Mouse (Mus musculus) right cerebral cortex, postnatal 14 days (tissue): ENCODE results near the gene Atp7b.

Experiments
- DNase-seq: peaks from one replicate; pipeline ENCODE4 v3.0.0; 2022

Atp7b gene

GRCm38 (mm10) chr8:22059821-22060445 is at the start of gene Atp7b:
Gene Atp7b (minus strand): TSS chr8:22060305.
- no peak for DNase-seq

GRCm38 (mm10) chr8:22107020-22107419 is 46.9 kb upstream of the Atp7b start:
- DNase-seq: no peak

- peak; percentile 5 for DNase-seq
Observed at GRCm38 (mm10) chr8:22091568-22091967, 31.5 kb upstream of the Atp7b start.

DNA sequence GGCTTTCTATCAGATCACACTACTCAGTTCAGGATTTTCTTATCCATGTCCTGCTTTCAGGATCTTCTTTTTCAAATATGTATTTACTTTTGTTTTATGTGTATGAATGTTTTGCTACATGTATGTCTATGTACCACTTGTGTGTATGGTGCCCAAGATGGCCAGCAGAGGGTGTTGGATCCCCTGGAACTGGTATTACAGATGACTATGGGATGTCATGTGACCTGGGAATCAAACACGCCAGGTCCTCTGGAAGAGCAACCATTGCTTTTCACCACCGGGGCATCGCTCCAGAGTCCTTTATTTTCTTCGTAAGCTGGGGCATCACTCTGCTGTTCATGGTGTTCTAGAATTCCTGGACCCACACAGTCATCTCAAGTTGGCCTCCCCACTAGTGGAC is 29.1 kb upstream of the Atp7b start:
- no peak for DNase-seq

GRCm38 (mm10) chr8:22079313-22080007 is 19.4 kb upstream of the Atp7b start:
- DNase-seq: no peak

- no peak for DNase-seq
Observed at GRCm38 (mm10) chr8:22061126-22061525, 1.0 kb upstream of the Atp7b start.

GRCm38 (mm10) chr8:22060446-22060889 is 363 bp upstream of the Atp7b start, which contains the start of gene Alg11:
Gene Alg11 (plus strand): TSS chr8:22060721.
- DNase-seq: peak; percentile 98

DNA sequence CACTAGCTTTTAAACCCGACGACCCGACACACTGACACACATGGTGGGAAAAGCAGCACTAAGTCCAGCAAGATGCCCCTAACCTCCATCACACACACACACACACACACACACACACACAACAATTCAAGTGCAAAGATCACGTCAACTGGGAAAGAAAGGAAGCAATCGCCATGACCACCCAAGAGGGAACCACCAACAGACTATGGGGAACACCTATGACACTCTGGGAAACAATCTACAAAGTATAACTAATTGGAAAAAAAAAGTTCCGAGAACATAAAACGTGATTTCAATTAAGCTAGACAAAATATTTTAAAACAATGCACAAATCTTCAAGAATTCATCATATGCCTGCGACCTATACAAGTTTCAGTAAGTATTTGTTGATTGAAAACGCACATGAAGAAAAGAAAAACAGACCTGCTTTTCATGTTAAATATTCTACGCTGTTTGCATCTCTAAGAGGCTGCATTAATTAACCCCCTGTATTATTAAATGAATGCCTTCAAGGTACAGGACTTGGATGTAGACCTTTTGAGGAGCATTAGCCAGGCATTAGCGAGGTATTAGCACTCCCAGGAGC is 859 bp downstream of the Atp7b start:
- no peak for DNase-seq

DNA sequence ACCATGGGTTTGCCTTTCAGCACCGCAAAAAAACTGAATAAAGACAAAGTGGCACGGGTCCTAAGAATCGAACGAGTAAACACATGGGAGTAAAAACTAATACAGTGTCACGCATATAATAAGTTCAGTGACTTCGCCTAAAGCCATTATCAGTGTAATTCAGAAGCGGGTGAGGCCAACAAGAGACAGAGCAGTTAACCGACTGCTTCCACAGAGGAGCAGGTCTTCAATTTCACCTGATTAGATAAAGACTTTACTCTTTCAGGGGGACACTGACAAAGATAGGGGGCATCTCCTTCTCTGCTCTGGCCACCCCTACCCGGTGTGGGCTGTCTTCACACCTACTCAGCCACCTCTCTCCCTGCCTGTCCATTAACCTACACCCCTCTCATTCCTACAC is 1.7 kb downstream of the Atp7b start:
- DNase-seq: no peak

DNA sequence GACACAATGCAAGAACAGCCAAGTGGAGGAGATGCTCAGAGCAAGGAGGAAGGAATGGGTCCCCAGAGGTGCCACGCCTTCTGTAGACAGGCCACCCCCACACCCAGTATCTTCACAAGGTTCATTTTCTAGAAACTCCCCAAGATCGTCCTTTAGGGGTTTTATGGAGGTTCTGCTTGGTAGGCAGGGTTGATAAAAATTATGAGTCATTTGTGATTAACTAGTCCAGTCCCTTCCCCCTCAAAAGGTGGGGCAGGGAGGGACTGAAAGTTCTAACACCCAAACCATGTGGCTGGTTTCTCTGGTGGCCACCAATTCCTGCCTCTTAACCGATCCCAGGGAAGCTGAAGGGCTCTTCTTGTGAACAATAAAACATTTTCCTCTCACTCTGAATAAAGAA is 3.3 kb downstream of the Atp7b start:
- no peak for DNase-seq

DNA sequence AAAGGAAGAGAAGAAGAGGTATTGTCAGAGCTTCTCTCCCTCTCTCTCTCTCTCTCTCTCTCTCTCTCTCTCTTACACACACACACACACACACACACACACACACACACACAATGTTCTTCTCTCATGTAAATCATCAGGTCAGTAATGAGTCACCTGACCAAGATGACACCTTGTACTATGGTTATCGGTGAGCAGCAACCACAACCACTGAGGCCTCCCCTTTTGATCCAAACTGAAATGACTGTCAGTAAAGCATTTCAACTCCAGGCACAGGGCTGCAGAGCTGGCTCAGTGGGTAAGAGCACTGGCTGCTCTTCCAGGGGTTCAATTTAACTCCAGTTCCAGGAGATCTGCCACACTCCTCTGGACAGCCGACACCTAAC is 4.6 kb downstream of the Atp7b start:
- DNase-seq: no peak

DNA sequence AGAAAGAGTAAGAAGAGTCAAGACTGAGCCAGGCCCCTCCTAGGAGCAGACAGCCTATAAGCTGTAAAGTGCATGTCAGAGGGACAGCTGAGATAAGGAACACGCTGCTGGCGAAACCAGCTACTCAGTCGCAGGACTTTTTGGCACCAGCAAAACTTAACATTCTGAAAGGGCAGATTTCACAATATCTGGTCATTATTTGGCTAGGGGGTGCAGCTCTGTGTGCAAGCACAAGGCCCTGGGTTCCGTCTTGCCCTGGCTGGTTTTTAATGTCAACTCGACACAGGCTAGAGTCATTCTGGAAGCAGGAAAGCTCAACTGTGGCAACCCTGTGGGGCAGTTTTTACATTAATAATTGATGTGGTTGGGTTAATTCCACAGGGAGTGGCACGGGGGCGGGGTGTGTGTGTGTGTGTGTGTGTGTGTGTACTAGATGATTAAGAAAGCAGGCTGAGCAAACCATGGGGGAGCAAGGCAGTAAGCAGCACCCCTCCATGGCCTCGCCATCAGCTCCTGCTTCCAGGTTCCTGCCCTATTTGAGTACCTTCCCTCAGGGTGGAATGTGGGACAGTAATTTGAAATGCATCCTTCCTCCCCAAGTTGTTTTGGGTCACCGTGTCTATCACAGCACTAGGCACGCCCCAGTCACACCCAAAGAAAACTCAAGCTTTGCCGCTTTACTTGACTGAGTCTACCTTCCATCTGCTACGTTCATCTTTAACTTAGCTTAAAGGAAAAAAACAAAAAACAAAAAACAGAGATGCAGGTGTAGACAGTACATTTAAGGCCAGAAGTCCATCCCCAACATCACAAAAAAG is 5.2 kb downstream of the Atp7b start:
- DNase-seq: no peak

- peak; percentile 34 for DNase-seq
Observed at GRCm38 (mm10) chr8:22047699-22048464, 12.2 kb downstream of the Atp7b start.

- no peak for DNase-seq
Observed at GRCm38 (mm10) chr8:22043706-22044105, 16.4 kb downstream of the Atp7b start.

DNA sequence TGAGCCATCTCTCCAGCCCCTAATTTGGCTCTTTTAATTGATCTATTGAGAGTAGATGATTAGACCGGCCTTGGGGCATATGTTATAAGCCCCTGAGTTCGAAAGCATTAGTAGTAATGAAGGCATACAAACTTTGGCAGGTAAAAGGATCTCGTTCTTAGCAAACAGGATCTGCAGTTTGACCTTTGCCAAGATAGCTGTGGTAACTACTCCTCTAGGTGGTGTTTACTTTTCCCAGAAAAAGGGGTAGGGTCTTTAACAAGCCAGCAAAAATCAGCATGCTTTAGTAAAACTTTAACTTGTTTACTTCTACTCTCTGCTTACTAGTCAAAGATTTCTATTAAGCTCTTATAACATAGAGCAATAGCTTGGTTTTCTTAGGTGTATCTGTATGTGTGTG is 17.6 kb downstream of the Atp7b start:
- DNase-seq: no peak

- no peak for DNase-seq
Observed at GRCm38 (mm10) chr8:22040153-22040509, 20.0 kb downstream of the Atp7b start.

DNA sequence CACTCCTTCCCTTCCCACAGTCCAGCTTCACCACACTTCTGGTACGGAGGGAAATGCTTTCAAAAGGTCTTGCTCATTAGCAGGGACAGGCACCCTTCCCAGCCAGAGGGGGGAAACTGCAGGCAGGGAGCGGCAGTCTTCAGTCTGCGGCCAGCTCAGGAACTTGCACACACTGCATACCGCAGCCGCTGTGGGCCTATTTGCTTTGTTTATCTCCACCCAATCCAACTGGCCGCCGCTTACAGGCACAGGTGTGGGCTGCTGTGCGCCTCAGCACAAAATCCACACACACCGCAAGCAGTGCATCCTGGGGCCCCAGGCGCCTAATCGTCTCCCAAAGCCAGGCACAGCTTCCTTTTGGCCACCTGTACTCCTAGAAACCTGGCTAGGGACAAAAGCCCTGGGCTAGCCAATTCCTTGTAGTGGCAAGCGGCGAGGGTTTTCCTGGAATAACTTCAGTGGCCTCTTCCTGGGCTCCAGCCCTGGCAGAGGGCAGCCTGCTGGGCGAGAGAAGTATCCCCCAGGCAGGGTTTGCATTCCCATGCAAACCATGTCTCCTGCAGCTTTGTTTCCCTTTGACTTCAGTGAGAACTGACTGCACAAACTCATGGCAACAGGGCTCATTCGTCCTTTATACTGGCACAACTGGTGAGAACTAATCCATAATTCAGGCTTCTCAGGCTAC is 20.5 kb downstream of the Atp7b start:
- DNase-seq: no peak

GRCm38 (mm10) chr8:22037022-22037421 is 23.1 kb downstream of the Atp7b start:
- DNase-seq: no peak

GRCm38 (mm10) chr8:22036137-22036536 is 24.0 kb downstream of the Atp7b start:
- no peak for DNase-seq

DNA sequence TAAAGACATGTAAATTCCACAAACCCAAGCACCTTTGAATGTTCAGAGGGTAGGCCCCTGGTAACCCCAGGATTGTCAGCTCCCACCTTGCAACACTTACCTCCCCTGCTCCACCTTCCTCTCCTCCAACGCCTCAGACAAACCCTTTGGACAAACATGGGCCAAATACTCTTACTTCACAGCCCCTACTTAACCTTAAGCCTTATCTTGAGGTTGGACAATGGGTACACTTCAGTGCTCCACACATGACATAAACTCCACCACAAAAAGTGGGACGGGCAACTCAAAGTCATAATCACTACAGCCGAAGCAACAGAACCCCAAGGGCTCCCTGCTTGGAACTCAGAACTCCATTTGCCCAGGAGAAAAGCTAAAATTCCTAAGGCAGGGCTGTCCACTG is 29.1 kb downstream of the Atp7b start:
- no peak for DNase-seq

- no peak for DNase-seq
Observed at GRCm38 (mm10) chr8:22028973-22029372, 31.1 kb downstream of the Atp7b start.

- no peak for DNase-seq
Observed at GRCm38 (mm10) chr8:22025241-22025640, 34.9 kb downstream of the Atp7b start.
